Mouse (Mus musculus) MEL (cell line): ENCODE results near the gene Eif4e3. TPM values are rescaled to one million over a fixed set of nuclear protein-coding genes. Genes with fewer than 3 reads are reported as not detected.
A peak's percentile ranks its signal among the peaks of the same experiment; 100 is the strongest.

Experiments
- DNase-seq: peaks from one replicate; pipeline ENCODE4 v3.0.0; 2011; ENCODE audit warnings: low read depth, low spot score
- H3K27ac ChIP-seq: 2 replicates; pipeline ENCODE4 v1.5.1; 2012; ENCODE audit warnings: low read depth, mild to moderate bottlenecking, control low read depth, low read length, moderate library complexity; ENCODE audit not compliant: control insufficient read depth
- H3K27me3 ChIP-seq, 2 experiments: fragments of 150-350 bp in 1 of 2; sonication (generic) in 1 of 2; 2 replicates each; pipeline ENCODE4 v1.6.1; 2012; ENCODE audit warnings: low read length in 2 of 2, mild to moderate bottlenecking in 2 of 2, improper control_type of control experiment in 1 of 2, moderate library complexity in 1 of 2; ENCODE audit not compliant: insufficient read depth in 2 of 2, control insufficient read depth in 1 of 2
- H3K36me3 ChIP-seq, 2 experiments: 2 replicates each; pipeline ENCODE4 v1.6.1; 2012 to 2014; ENCODE audit warnings: low read length in 2 of 2, improper control_type of control experiment in 1 of 2, inconsistent platforms in 1 of 2, mild to moderate bottlenecking in 1 of 2; ENCODE audit not compliant: insufficient read depth in 2 of 2, control insufficient read depth in 1 of 2
- H3K4me1 ChIP-seq, 2 experiments: fragments of 150-350 bp in 1 of 2; sonication (generic) in 1 of 2; 2 replicates each; pipeline ENCODE4 v1.6.1; 2012; ENCODE audit warnings: low read length in 2 of 2, improper control_type of control experiment in 1 of 2, mild to moderate bottlenecking in 1 of 2; ENCODE audit not compliant: insufficient read depth in 2 of 2, control insufficient read depth in 1 of 2
- H3K4me3 ChIP-seq, 2 experiments: fragments of 150-350 bp in 1 of 2; sonication (generic) in 1 of 2; 2 replicates each; pipeline ENCODE4 v1.5.1; 2012; ENCODE audit warnings: low read depth in 2 of 2, low read length in 2 of 2, mild to moderate bottlenecking in 2 of 2, moderate library complexity in 2 of 2, control low read depth in 1 of 2, improper control_type of control experiment in 1 of 2; ENCODE audit not compliant: control insufficient read depth in 1 of 2, insufficient read depth in 1 of 2
- H3K79me2 ChIP-seq: 2 replicates; pipeline ENCODE4 v1.6.1; 2012; ENCODE audit warnings: mild to moderate bottlenecking, low read length, moderate library complexity; ENCODE audit not compliant: control insufficient read depth, poor library complexity, insufficient read depth
- H3K9ac ChIP-seq: 2 replicates; pipeline ENCODE4 v1.6.1; 2012; ENCODE audit warnings: low read depth, mild to moderate bottlenecking, control low read depth, low read length, moderate library complexity; ENCODE audit not compliant: control insufficient read depth, poor library complexity, severe bottlenecking
- H3K9me3 ChIP-seq: fragments of 150-350 bp; sonication (generic); replicated peaks from 2 replicates; pipeline ENCODE4 v1.6.1; 2012; ENCODE audit warnings: mild to moderate bottlenecking, low read length, improper control_type of control experiment, moderate library complexity; ENCODE audit not compliant: insufficient read depth
- CHD2 ChIP-seq: IDR thresholded peaks from 2 replicates; pipeline ENCODE4 v1.6.1; 2011; ENCODE audit warnings: low read length, improper control_type of control experiment
- CTCF ChIP-seq, 3 experiments: IDR thresholded peaks in 2 of 3; conservative IDR thresholded peaks in 1 of 3; 2 replicates each; pipeline ENCODE4 v1.5.1; 2011 to 2012; ENCODE audit warnings: low read length in 3 of 3, low read depth in 2 of 3, mild to moderate bottlenecking in 2 of 3, improper control_type of control experiment in 1 of 3, inconsistent platforms in 1 of 3, mixed read lengths in 1 of 3, moderate library complexity in 1 of 3; ENCODE audit not compliant: control insufficient read depth in 1 of 3, insufficient read depth in 1 of 3, poor library complexity in 1 of 3, severe bottlenecking in 1 of 3
- EP300 ChIP-seq, 2 experiments: IDR thresholded peaks; 2 replicates each; pipeline ENCODE4 v1.6.1; 2011; ENCODE audit warnings: improper control_type of control experiment in 2 of 2, low read length in 2 of 2, low read depth in 1 of 2, mild to moderate bottlenecking in 1 of 2
- GATA1 ChIP-seq: IDR thresholded peaks from 2 replicates; pipeline ENCODE4 v1.6.1; 2011; ENCODE audit warnings: low read depth, low read length, improper control_type of control experiment
- MYB ChIP-seq: IDR thresholded peaks from 2 replicates; pipeline ENCODE4 v1.6.1; 2011; ENCODE audit warnings: mild to moderate bottlenecking, low read depth, low read length, improper control_type of control experiment
- NELFE ChIP-seq: IDR thresholded peaks from 2 replicates; pipeline ENCODE4 v1.6.1; 2011; ENCODE audit warnings: low read depth, low read length, improper control_type of control experiment
- POLR2AphosphoS5 ChIP-seq: IDR thresholded peaks from 2 replicates; pipeline ENCODE4 v1.6.1; 2012; ENCODE audit warnings: low read depth, borderline replicate concordance, mild to moderate bottlenecking, inconsistent platforms, low read length, moderate library complexity, mixed read lengths
- RAD21 ChIP-seq: IDR thresholded peaks from 2 replicates; pipeline ENCODE4 v1.6.1; 2011; ENCODE audit warnings: mild to moderate bottlenecking, low read depth, low read length, improper control_type of control experiment
- SIN3A ChIP-seq: IDR thresholded peaks from 2 replicates; pipeline ENCODE4 v1.6.1; 2012; ENCODE audit warnings: low read length, improper control_type of control experiment, inconsistent platforms
- SMC3 ChIP-seq: IDR thresholded peaks from 2 replicates; pipeline ENCODE4 v1.6.1; 2011; ENCODE audit warnings: low read depth, low read length, improper control_type of control experiment
- TBP ChIP-seq: IDR thresholded peaks from 2 replicates; pipeline ENCODE4 v1.8.0; 2011; ENCODE audit warnings: low read depth, low read length, improper control_type of control experiment
- USF2 ChIP-seq, 2 experiments: IDR thresholded peaks; 2 replicates each; pipeline ENCODE4 v1.6.1; 2011 to 2012; ENCODE audit warnings: improper control_type of control experiment in 2 of 2, low read length in 2 of 2, borderline replicate concordance in 1 of 2, inconsistent platforms in 1 of 2, low read depth in 1 of 2, mild to moderate bottlenecking in 1 of 2; ENCODE audit not compliant: insufficient read depth in 1 of 2
- ZC3H11A ChIP-seq: IDR thresholded peaks from 2 replicates; pipeline ENCODE4 v1.6.1; 2012; ENCODE audit warnings: low read depth, mild to moderate bottlenecking, inconsistent platforms, low read length, improper control_type of control experiment
- ZMIZ1 ChIP-seq: IDR thresholded peaks from 2 replicates; pipeline ENCODE4 v1.6.1; 2012; ENCODE audit warnings: low read depth, mild to moderate bottlenecking, inconsistent platforms, low read length, improper control_type of control experiment, moderate library complexity
- polyA plus RNA-seq, 2 experiments: library from polyadenylated mRNA; stranded (reverse) in 1 of 2; unstranded in 1 of 2; fragments of >175 nt in 1 of 2; fragments of >200 nt in 1 of 2; gene quantifications; 2 replicates each; pipeline versions ENCODE4 v1.2.1 to v1.2.4; 2012; ENCODE audit warnings: low replicate concordance in 2 of 2, low read depth in 1 of 2; ENCODE audit not compliant: insufficient read length in 2 of 2, insufficient read depth in 1 of 2, missing spikeins in 1 of 2
- total RNA-seq: library from RNA; depleted of rRNA; stranded (reverse); fragments of 300-350 nt; gene quantifications from 2 replicates; pipeline ENCODE4 v1.2.3, GENCODE M21; 2012

The Eif4e3 gene
- total and polyA plus RNA-seq, 3 experiments = not detected

- H3K27ac ChIP-seq = no peak overlapping the region
- H3K9me3 ChIP-seq = no peaks in the 10 kb centered on the region
- H3K27me3 ChIP-seq = peaks cover 0 to 1% of the 10 kb centered on the region in 2 experiments; a peak in 1 of 4 replicates
- peak; percentile 51 for DNase-seq
- H3K4me1 ChIP-seq = no peaks in the 10 kb centered on the region
- H3K36me3 ChIP-seq = no peaks in the 10 kb centered on the region
- TF ChIP-seq GATA1 (no peak), NELFE (no peak), EP300 (IDR thresholded peaks at IDR 0.05; ENCODE audit: low read depth in 1 of 2, low read length in 2 of 2) (no peak), ZMIZ1 (no peak), SMC3 (peak; percentile 49), TBP (no peak), CTCF (IDR thresholded peaks at IDR 0.05 in 2 of 3, conservative IDR thresholded peaks at IDR 0.05 in 1 of 3; ENCODE audit: control insufficient read depth in 1 of 3, insufficient read depth in 1 of 3, low read depth in 2 of 3, low read length in 3 of 3, poor library complexity in 1 of 3, severe bottlenecking in 1 of 3) (peak; percentile 54 to 71 (median 66)), MYB (no peak), POLR2AphosphoS5 (no peak), RAD21 (peak; percentile 26)
- H3K79me2 ChIP-seq = no peaks in the 10 kb centered on the region
- H3K9ac ChIP-seq = no peak overlapping the region
- no peak overlapping the region for H3K4me3 ChIP-seq
Observed at GRCm38 (mm10) chr6:99684899-99685298, 18.3 kb upstream of the Eif4e3 start.

- no peak for TF ChIP-seq GATA1
- TF ChIP-seq SIN3A = no peak
- no peak for TF ChIP-seq USF2 (IDR thresholded peaks at IDR 0.05; ENCODE audit: borderline replicate concordance in 1 of 2, insufficient read depth in 1 of 2, low read depth in 1 of 2, low read length in 2 of 2)
- no peak for TF ChIP-seq ZC3H11A
- TF ChIP-seq TBP = no peak
- Histone ChIP-seq H3K9ac (no peak overlapping the region), H3K27me3 (peaks cover 0 to 1% of the 10 kb centered on the region in 2 experiments; a peak in 1 of 4 replicates), H3K9me3 (no peaks in the 10 kb centered on the region), H3K79me2 (no peaks in the 10 kb centered on the region), H3K36me3 (no peaks in the 10 kb centered on the region), H3K4me3 (no peak overlapping the region), H3K27ac (no peak overlapping the region), H3K4me1 (no peaks in the 10 kb centered on the region)
- DNase-seq = no peak
Observed at GRCm38 (mm10) chr6:99683974-99684373, 17.4 kb upstream of the Eif4e3 start.

GRCm38 (mm10) chr6:99678108-99678507 lies 11.5 kb upstream of the Eif4e3 start:
- no peak for DNase-seq
- no peak overlapping the region for H3K9ac ChIP-seq
- no peak overlapping the region for H3K27ac ChIP-seq
- H3K9me3 ChIP-seq = no peaks in the 10 kb centered on the region
- H3K4me3 ChIP-seq = no peak overlapping the region
- H3K79me2 ChIP-seq = no peaks in the 10 kb centered on the region
- peaks cover 0 to 1% of the 10 kb centered on the region in 2 experiments; a peak in 1 of 4 replicates for H3K27me3 ChIP-seq
- no peaks in the 10 kb centered on the region for H3K4me1 ChIP-seq
- H3K36me3 ChIP-seq = no peaks in the 10 kb centered on the region
- no peak for TF ChIP-seq CHD2
- no peak for TF ChIP-seq ZMIZ1
- TF ChIP-seq CTCF (IDR thresholded peaks at IDR 0.05 in 2 of 3, conservative IDR thresholded peaks at IDR 0.05 in 1 of 3; ENCODE audit: control insufficient read depth in 1 of 3, insufficient read depth in 1 of 3, low read depth in 2 of 3, low read length in 3 of 3, poor library complexity in 1 of 3, severe bottlenecking in 1 of 3) = no peak
- no peak for TF ChIP-seq ZC3H11A
- TF ChIP-seq NELFE = no peak
